Mouse (Mus musculus) neural tube, embryonic 14.5 days (tissue): ENCODE data around the gene Pwp2. TPM values are rescaled to one million over a fixed set of nuclear protein-coding genes. Genes with fewer than 3 reads are reported as not detected.

Experiments
- ATAC-seq: fragments of 200-750 bp; cut with Nextera tagmentation; 2 replicates; pipeline ENCODE4 v1.8.0; 2017; ENCODE audit warnings: low read depth, mild to moderate bottlenecking, moderate TSS enrichment, moderate library complexity
- H3K27ac ChIP-seq: fragments of 300-500 bp; sonication (generic); 2 replicates; pipeline ENCODE4 v1.5.1; 2014; ENCODE audit warnings: low read depth, mild to moderate bottlenecking, control low read depth, low read length, moderate library complexity, mixed read lengths
- H3K27me3 ChIP-seq: fragments of 300-500 bp; sonication (generic); 2 replicates; pipeline ENCODE4 v1.6.1; 2014; ENCODE audit warnings: low read length; ENCODE audit not compliant: control insufficient read depth, insufficient read depth
- H3K36me3 ChIP-seq: fragments of 300-500 bp; sonication (generic); 2 replicates; pipeline ENCODE4 v1.6.1; 2014; ENCODE audit warnings: low read length, mixed read lengths; ENCODE audit not compliant: control insufficient read depth, insufficient read depth
- H3K4me1 ChIP-seq: fragments of 300-500 bp; sonication (generic); 2 replicates; pipeline ENCODE4 v1.6.1; 2014; ENCODE audit warnings: low read length; ENCODE audit not compliant: control insufficient read depth, insufficient read depth
- H3K4me2 ChIP-seq: fragments of 300-500 bp; sonication (generic); 2 replicates; pipeline ENCODE4 v1.6.1; 2014; ENCODE audit warnings: mild to moderate bottlenecking, low read depth, low read length, control low read depth
- H3K4me3 ChIP-seq: fragments of 300-500 bp; sonication (generic); 2 replicates; pipeline ENCODE4 v1.5.1; 2014; ENCODE audit warnings: low read depth, low read length, control low read depth, mixed read lengths
- H3K9ac ChIP-seq: fragments of 300-500 bp; sonication (generic); replicated peaks from 2 replicates; pipeline ENCODE4 v1.6.1; 2014; ENCODE audit warnings: low read depth, mild to moderate bottlenecking, control low read depth, low read length, mixed read lengths
- H3K9me3 ChIP-seq: fragments of 300-500 bp; sonication (generic); 2 replicates; pipeline ENCODE4 v1.6.1; 2016; ENCODE audit warnings: low read length; ENCODE audit not compliant: control insufficient read depth
- WGBS: fragments of 180-500 bp; shearing (Covaris S2); extraction: QIAGEN DNeasy Blood & Tissue Kit; methylation state at CpG from one replicate; pipeline ENCODE4 v1.1.7; 2014; 5-methylcytosine and 5-hydroxymethylcytosine counted together
- polyA plus RNA-seq: library from polyadenylated mRNA; unstranded; fragments of >200 nt; fragmentation: Nextera tagmentation; extraction: Ambion mirVana; gene quantifications from 2 replicates; pipeline ENCODE4 v1.2.1, GENCODE M21; 2014

The Pwp2 gene
- polyA plus RNA-seq, 1 experiment from 2014 or later, result 12.7 TPM

- H3K9me3 ChIP-seq, result no peaks in the 10 kb centered on the region
- H3K27me3 ChIP-seq, result no peaks in the 10 kb centered on the region
- no peak for ATAC-seq
- H3K4me2 ChIP-seq, result no peak overlapping the region
- no peak overlapping the region for H3K4me3 ChIP-seq
- no peak overlapping the region for H3K27ac ChIP-seq
- peaks cover 15% of the 10 kb centered on the region for H3K4me1 ChIP-seq
- peaks cover 38% of the 10 kb centered on the region for H3K36me3 ChIP-seq
- H3K9ac ChIP-seq, result no peak overlapping the region
These were observed 17.2 kb downstream of the Pwp2 start for GRCm38 (mm10) chr10:78167775-78168174.

DNA sequence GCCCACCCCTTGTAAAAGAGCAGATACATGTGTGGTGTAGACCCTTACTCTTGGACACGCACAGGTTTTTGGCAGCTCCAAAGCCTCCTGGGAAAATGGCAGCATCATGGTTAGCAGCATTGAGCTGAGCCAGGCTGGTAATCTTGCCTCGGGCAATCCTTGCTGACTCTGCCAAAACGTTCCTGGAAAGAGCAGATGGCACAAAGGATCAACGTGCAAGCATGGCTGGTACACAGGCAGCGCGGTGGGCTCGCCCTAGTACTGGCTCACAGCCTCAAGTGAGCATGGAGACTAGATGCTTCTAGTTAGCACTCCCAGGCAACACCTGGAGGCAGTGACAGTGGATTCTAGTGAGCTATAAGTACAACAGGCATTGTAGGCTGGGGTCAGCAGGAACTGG is 17.6 kb downstream of the Pwp2 start:
- H3K9ac ChIP-seq, result no peak overlapping the region

DNA sequence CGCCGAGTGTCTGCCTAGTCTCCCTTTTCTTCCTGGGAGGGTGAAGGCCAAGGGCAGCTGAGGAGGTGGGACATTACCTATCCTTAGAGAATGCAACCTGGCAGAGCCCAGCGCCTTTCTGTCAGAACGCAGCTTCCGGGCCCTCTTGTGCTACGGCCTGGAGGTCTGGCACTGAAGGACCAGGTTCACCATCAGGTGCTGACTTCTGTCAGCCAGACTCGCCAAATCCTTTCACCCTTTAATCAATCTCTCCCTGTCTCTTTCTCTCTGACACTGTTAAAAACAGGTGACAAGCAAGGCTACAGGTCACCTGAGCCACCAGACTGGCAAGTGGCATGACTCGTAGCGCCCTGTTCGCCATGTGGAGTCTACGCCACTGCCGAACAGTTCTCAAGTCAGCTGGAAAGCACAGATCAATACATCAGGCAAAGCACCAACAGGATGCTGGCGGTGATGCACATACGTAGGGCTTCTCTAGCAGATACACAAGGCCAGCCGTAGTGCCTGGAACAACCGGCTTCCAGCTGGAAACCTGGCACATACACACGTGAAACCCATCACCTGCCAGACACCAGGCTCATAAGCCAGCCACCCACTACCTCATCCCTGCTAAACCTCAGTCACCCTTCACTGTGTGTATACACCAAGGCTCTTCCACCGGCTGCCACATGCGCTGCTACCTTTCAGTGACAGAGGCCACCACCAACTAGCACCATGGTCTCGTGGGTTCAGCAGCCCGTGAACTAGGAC is 19.5 kb downstream of the Pwp2 start:
- Histone ChIP-seq H3K4me2 (no peak overlapping the region), H3K27me3 (no peaks in the 10 kb centered on the region), H3K36me3 (peaks cover 34% of the 10 kb centered on the region), H3K27ac (no peak overlapping the region), H3K4me1 (peaks cover 15% of the 10 kb centered on the region), H3K4me3 (no peak overlapping the region), H3K9me3 (no peaks in the 10 kb centered on the region), H3K9ac (no peak overlapping the region)
- 92% methylated on average over 21 of the region's 21 CpGs for WGBS
- no peak for ATAC-seq

More for the DNA sequence above, 17.6 kb downstream of the Pwp2 start:
- WGBS, result 73% methylated on average over 7 of the region's 7 CpGs
- Histone ChIP-seq H3K4me2 (no peak overlapping the region), H3K9me3 (no peaks in the 10 kb centered on the region), H3K27me3 (no peaks in the 10 kb centered on the region), H3K4me1 (peaks cover 15% of the 10 kb centered on the region), H3K27ac (no peak overlapping the region), H3K36me3 (peaks cover 38% of the 10 kb centered on the region), H3K4me3 (no peak overlapping the region)
- no peak for ATAC-seq

DNA sequence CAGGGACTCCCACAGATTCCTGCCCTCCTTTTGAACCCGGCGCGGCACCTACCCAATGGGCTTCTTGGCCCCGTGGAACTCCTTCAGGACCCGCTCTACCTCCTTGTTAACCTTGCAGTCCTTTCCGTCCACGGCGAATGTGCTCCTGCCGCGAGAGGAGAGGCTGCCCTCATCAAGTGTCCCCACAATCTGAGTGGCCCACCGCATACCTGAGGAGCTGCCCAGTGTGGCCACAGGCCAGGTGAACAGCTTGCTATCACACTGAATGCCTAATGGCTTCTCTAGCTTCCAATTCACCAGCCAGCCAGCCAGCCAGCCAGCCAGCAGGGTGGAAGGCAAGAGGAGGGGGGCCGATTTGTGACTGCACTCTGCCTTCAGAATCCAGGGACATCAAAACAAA is 20.2 kb downstream of the Pwp2 start:
- no peaks in the 10 kb centered on the region for H3K9me3 ChIP-seq
- peaks cover 10% of the 10 kb centered on the region for H3K4me1 ChIP-seq
- no peaks in the 10 kb centered on the region for H3K27me3 ChIP-seq
- no peak overlapping the region for H3K9ac ChIP-seq
- H3K36me3 ChIP-seq, result peaks cover 34% of the 10 kb centered on the region
- H3K27ac ChIP-seq, result no peak overlapping the region
- H3K4me3 ChIP-seq, result no peak overlapping the region
- H3K4me2 ChIP-seq, result no peak overlapping the region
- no peak for ATAC-seq
- WGBS, result 93% methylated on average over 12 of the region's 12 CpGs

GRCm38 (mm10) chr10:78163923-78164322 is 21.0 kb downstream of the Pwp2 start:
- Histone ChIP-seq H3K27ac (no peak overlapping the region), H3K36me3 (peaks cover 34% of the 10 kb centered on the region), H3K4me1 (peaks cover 10% of the 10 kb centered on the region), H3K9ac (no peak overlapping the region), H3K4me3 (no peak overlapping the region), H3K9me3 (no peaks in the 10 kb centered on the region), H3K27me3 (no peaks in the 10 kb centered on the region), H3K4me2 (no peak overlapping the region)
- WGBS, result 33% methylated on average over 4 of the region's 4 CpGs
- ATAC-seq, result no peak

- Histone ChIP-seq H3K4me3 (no peak overlapping the region), H3K4me2 (no peak overlapping the region), H3K4me1 (0 out of 2 replicates have a peak, but pooled peaks cover 3% of the 10 kb centered on the region), H3K9me3 (no peaks in the 10 kb centered on the region), H3K27me3 (no peaks in the 10 kb centered on the region), H3K27ac (no peak overlapping the region), H3K36me3 (peaks cover 34% of the 10 kb centered on the region), H3K9ac (no peak overlapping the region)
- WGBS, result 95% methylated on average over 9 of the region's 9 CpGs
- ATAC-seq, result no peak
These were observed 21.7 kb downstream of the Pwp2 start for GRCm38 (mm10) chr10:78163241-78163640.

DNA sequence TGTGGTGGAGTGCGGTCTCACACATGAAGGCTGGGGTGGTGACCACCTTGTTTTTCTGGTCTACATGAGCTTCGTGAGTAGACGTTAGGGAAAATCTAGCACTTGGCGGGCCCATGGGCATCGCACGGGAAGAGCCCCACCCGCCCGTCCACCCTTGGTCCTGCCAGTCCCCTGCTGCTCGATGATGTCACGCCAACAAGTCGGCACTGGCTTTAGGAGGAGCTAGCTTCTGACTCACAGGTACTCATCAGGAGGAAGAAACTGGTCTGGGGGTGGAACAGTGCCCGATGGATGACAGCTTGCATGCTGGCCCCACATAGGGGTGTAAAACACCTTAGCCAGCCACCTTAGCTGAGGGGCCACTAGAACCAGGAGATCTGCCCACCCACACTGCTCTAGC is 22.3 kb downstream of the Pwp2 start:
- 0 out of 2 replicates have a peak, but pooled peaks cover 3% of the 10 kb centered on the region for H3K4me1 ChIP-seq
- no peak overlapping the region for H3K27ac ChIP-seq
- peaks cover 34% of the 10 kb centered on the region for H3K36me3 ChIP-seq
- H3K4me3 ChIP-seq, result no peak overlapping the region
- no peak overlapping the region for H3K4me2 ChIP-seq
- no peak for ATAC-seq
- no peak overlapping the region for H3K9ac ChIP-seq
- 93% methylated on average over 12 of the region's 12 CpGs for WGBS
- H3K27me3 ChIP-seq, result no peaks in the 10 kb centered on the region
- H3K9me3 ChIP-seq, result no peaks in the 10 kb centered on the region

DNA sequence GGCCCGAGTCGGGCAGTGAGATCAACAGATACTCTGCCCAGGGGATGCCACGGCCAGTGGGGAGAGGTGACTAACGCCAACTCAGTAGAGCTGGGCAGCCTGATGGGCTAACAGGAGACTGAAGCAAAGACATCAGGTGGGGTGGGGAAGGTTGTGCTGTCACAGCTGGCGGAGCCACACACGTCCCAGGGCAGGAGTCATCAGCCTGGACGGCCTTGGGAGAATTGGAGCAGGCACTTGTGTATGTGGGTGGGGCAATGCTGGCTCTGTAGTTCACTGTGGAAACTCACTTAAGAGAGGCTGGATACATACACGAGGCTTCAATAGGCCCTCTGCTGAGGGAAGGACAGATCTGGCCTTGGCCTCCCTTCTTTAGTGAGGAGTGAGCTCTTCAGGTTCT is 23.9 kb downstream of the Pwp2 start:
- no peaks in the 10 kb centered on the region for H3K27me3 ChIP-seq
- no peak overlapping the region for H3K27ac ChIP-seq
- no peak overlapping the region for H3K4me2 ChIP-seq
- no peak overlapping the region for H3K9ac ChIP-seq
- no peak for ATAC-seq
- H3K4me3 ChIP-seq, result no peak overlapping the region
- no peaks in the 10 kb centered on the region for H3K9me3 ChIP-seq
- H3K4me1 ChIP-seq, result 0 out of 2 replicates have a peak, but pooled peaks cover 3% of the 10 kb centered on the region
- H3K36me3 ChIP-seq, result peaks cover 27% of the 10 kb centered on the region
- WGBS, result 89% methylated on average over 8 of the region's 8 CpGs

GRCm38 (mm10) chr10:78160369-78161095 is 24.4 kb downstream of the Pwp2 start:
- no peak overlapping the region for H3K4me2 ChIP-seq
- H3K36me3 ChIP-seq, result peaks cover 27% of the 10 kb centered on the region
- no peaks in the 10 kb centered on the region for H3K9me3 ChIP-seq
- H3K9ac ChIP-seq, result no peak overlapping the region
- WGBS, result 91% methylated on average over 16 of the region's 16 CpGs
- H3K27me3 ChIP-seq, result no peaks in the 10 kb centered on the region
- H3K4me1 ChIP-seq, result 0 out of 2 replicates have a peak, but pooled peaks cover 3% of the 10 kb centered on the region
- ATAC-seq, result no peak; the same call in 1 of the 2 replicates
- H3K27ac ChIP-seq, result no peak overlapping the region
- no peak overlapping the region for H3K4me3 ChIP-seq
